Mouse (Mus musculus) E14TG2a.4 (cell line): Measurements from ENCODE around the gene Scap.
A peak's percentile ranks its signal among the peaks of the same experiment; 100 is the strongest.

Experiments
- CTCF ChIP-seq: conservative IDR thresholded peaks from 2 replicates; pipeline ENCODE4 v1.5.1; 2014; ENCODE audit warnings: low read length
- NANOG ChIP-seq: IDR thresholded peaks from 2 replicates; pipeline ENCODE4 v1.6.1; 2014; ENCODE audit warnings: borderline replicate concordance, low read length, mixed read lengths
- POU5F1 ChIP-seq: IDR thresholded peaks from 2 replicates; pipeline ENCODE4 v1.6.1; 2014; ENCODE audit warnings: low read length, borderline replicate concordance

- TF ChIP-seq CTCF (peak; percentile 89), POU5F1 (no peak), NANOG (no peak)
Observed at GRCm38 (mm10) chr9:110296867-110297627, 36.0 kb upstream of the Scap start.
